Mouse (Mus musculus): ENCODE measurements around the gene Pkig. TPM values are rescaled to one million over a fixed set of nuclear protein-coding genes. Genes with fewer than 3 reads are reported as not detected.

Gene Pkig
- total and polyA plus RNA-seq, 2 experiments from 2014 or later: 90.5 to 161 TPM

GRCm38 (mm10) chr2:163660103-163660701 is 2.0 kb downstream of the Pkig start:
- 87% methylated on average over 5 of the region's 5 CpGs for WGBS
- no peak for TF ChIP-seq CTCF (IDR thresholded peaks at IDR 0.05)
- Histone ChIP-seq H3K36me3 (ENCODE audit: insufficient read depth, low read length) (no peaks in the 10 kb centered on the region), H3K4me2 (ENCODE audit: low read depth, low read length, poor library complexity, severe bottlenecking) (no peak overlapping the region), H3K27me3 (ENCODE audit: insufficient read depth, low read length) (no peaks in the 10 kb centered on the region), H3K4me3 (ENCODE audit: low read depth, low read length) (no peak overlapping the region), H3K4me1 (ENCODE audit: insufficient read depth, low read length) (0 out of 2 replicates have a peak, but pooled peaks cover 3% of the 10 kb centered on the region), H3K9ac (replicated peaks; ENCODE audit: low read length, poor library complexity, severe bottlenecking) (no peak overlapping the region), H3K9me3 (ENCODE audit: low read length) (no peaks in the 10 kb centered on the region), H3K27ac (ENCODE audit: low read depth, low read length) (no peak overlapping the region)
- DNase-seq (ENCODE audit: low spot score): no peak
- ATAC-seq (ENCODE audit: low FRiP score): no peak

- Histone ChIP-seq H3K36me3 (ENCODE audit: insufficient read depth, low read length) (no peaks in the 10 kb centered on the region), H3K4me1 (ENCODE audit: insufficient read depth, low read length) (0 out of 2 replicates have a peak, but pooled peaks cover 3% of the 10 kb centered on the region), H3K27me3 (ENCODE audit: insufficient read depth, low read length) (no peaks in the 10 kb centered on the region), H3K9ac (replicated peaks; ENCODE audit: low read length, poor library complexity, severe bottlenecking) (no peak overlapping the region), H3K4me3 (ENCODE audit: low read depth, low read length) (no peak overlapping the region), H3K27ac (ENCODE audit: low read depth, low read length) (no peak overlapping the region), H3K4me2 (ENCODE audit: low read depth, low read length, poor library complexity, severe bottlenecking) (no peak overlapping the region), H3K9me3 (ENCODE audit: low read length) (no peaks in the 10 kb centered on the region)
- ATAC-seq (ENCODE audit: low FRiP score) (no peak), DNase-seq (ENCODE audit: low spot score) (no peak)
- WGBS: 49% methylated on average over 6 of the region's 6 CpGs
- no peak for TF ChIP-seq CTCF (IDR thresholded peaks at IDR 0.05)
Measured at GRCm38 (mm10) chr2:163661371-163661850, 3.2 kb downstream of the Pkig start.

GRCm38 (mm10) chr2:163662076-163662475 is 3.9 kb downstream of the Pkig start:
- Histone ChIP-seq H3K27me3 (ENCODE audit: insufficient read depth, low read length) (no peaks in the 10 kb centered on the region), H3K36me3 (ENCODE audit: insufficient read depth, low read length) (no peaks in the 10 kb centered on the region), H3K4me2 (ENCODE audit: low read depth, low read length, poor library complexity, severe bottlenecking) (no peak overlapping the region), H3K9me3 (ENCODE audit: low read length) (no peaks in the 10 kb centered on the region), H3K27ac (ENCODE audit: low read depth, low read length) (no peak overlapping the region), H3K9ac (replicated peaks; ENCODE audit: low read length, poor library complexity, severe bottlenecking) (no peak overlapping the region), H3K4me1 (ENCODE audit: insufficient read depth, low read length) (0 out of 2 replicates have a peak, but pooled peaks cover 3% of the 10 kb centered on the region), H3K4me3 (ENCODE audit: low read depth, low read length) (no peak overlapping the region)
- DNase-seq (ENCODE audit: low spot score) (no peak), ATAC-seq (ENCODE audit: low FRiP score) (no peak)
- WGBS: 96% methylated on average over 5 of the region's 5 CpGs
- TF ChIP-seq CTCF (IDR thresholded peaks at IDR 0.05): no peak

GRCm38 (mm10) chr2:163662698-163663221 is 4.6 kb downstream of the Pkig start:
- Histone ChIP-seq H3K9ac (replicated peaks; ENCODE audit: low read length, poor library complexity, severe bottlenecking) (no peak overlapping the region), H3K4me3 (ENCODE audit: low read depth, low read length) (no peak overlapping the region), H3K27me3 (ENCODE audit: insufficient read depth, low read length) (no peaks in the 10 kb centered on the region), H3K27ac (ENCODE audit: low read depth, low read length) (no peak overlapping the region), H3K4me2 (ENCODE audit: low read depth, low read length, poor library complexity, severe bottlenecking) (no peak overlapping the region), H3K4me1 (ENCODE audit: insufficient read depth, low read length) (0 out of 2 replicates have a peak, but pooled peaks cover 3% of the 10 kb centered on the region), H3K36me3 (ENCODE audit: insufficient read depth, low read length) (no peaks in the 10 kb centered on the region), H3K9me3 (ENCODE audit: low read length) (no peaks in the 10 kb centered on the region)
- WGBS: 75% methylated on average over 2 of the region's 2 CpGs
- no peak for TF ChIP-seq CTCF (IDR thresholded peaks at IDR 0.05)
- no peak for DNase-seq (ENCODE audit: low spot score)
- no peak for ATAC-seq (ENCODE audit: low FRiP score)

GRCm38 (mm10) chr2:163663930-163664329 is 5.7 kb downstream of the Pkig start:
- H3K4me1 ChIP-seq (ENCODE audit: insufficient read depth, low read length): 0 out of 2 replicates have a peak, but pooled peaks cover 3% of the 10 kb centered on the region
- H3K4me2 ChIP-seq (ENCODE audit: low read depth, low read length, poor library complexity, severe bottlenecking): no peak overlapping the region
- WGBS: 48% methylated on average over 3 of the region's 3 CpGs
- H3K27me3 ChIP-seq (ENCODE audit: insufficient read depth, low read length): no peaks in the 10 kb centered on the region
- no peaks in the 10 kb centered on the region for H3K9me3 ChIP-seq (ENCODE audit: low read length)
- no peak overlapping the region for H3K27ac ChIP-seq (ENCODE audit: low read depth, low read length)
- no peak overlapping the region for H3K4me3 ChIP-seq (ENCODE audit: low read depth, low read length)
- no peak for DNase-seq (ENCODE audit: low spot score)
- no peaks in the 10 kb centered on the region for H3K36me3 ChIP-seq (ENCODE audit: insufficient read depth, low read length)
- H3K9ac ChIP-seq (replicated peaks; ENCODE audit: low read length, poor library complexity, severe bottlenecking): no peak overlapping the region
- no peak for TF ChIP-seq CTCF (IDR thresholded peaks at IDR 0.05)
- no peak for ATAC-seq (ENCODE audit: low FRiP score)

GRCm38 (mm10) chr2:163667045-163667444 is 8.9 kb downstream of the Pkig start:
- H3K27ac ChIP-seq (ENCODE audit: low read depth, low read length): no peak overlapping the region
- DNase-seq (ENCODE audit: low spot score) (no peak), ATAC-seq (ENCODE audit: low FRiP score) (no peak)
- H3K4me3 ChIP-seq (ENCODE audit: low read depth, low read length): no peak overlapping the region
- H3K4me2 ChIP-seq (ENCODE audit: low read depth, low read length, poor library complexity, severe bottlenecking): no peak overlapping the region
- H3K9me3 ChIP-seq (ENCODE audit: low read length): no peaks in the 10 kb centered on the region
- no peaks in the 10 kb centered on the region for H3K4me1 ChIP-seq (ENCODE audit: insufficient read depth, low read length)
- no peak overlapping the region for H3K9ac ChIP-seq (replicated peaks; ENCODE audit: low read length, poor library complexity, severe bottlenecking)
- no peaks in the 10 kb centered on the region for H3K27me3 ChIP-seq (ENCODE audit: insufficient read depth, low read length)
- no peaks in the 10 kb centered on the region for H3K36me3 ChIP-seq (ENCODE audit: insufficient read depth, low read length)
- 94% methylated on average over 1 of the region's 1 CpGs for WGBS
- no peak for TF ChIP-seq CTCF (IDR thresholded peaks at IDR 0.05)
